Mouse (Mus musculus): ENCODE data around the gene Cables2.

- no peak for TF ChIP-seq TAL1 (IDR thresholded peaks at IDR 0.05; ENCODE audit: low read length)
- no peak for TF ChIP-seq GATA1 (IDR thresholded peaks at IDR 0.05; ENCODE audit: low read length)
Observed at GRCm38 (mm10) chr2:180254436-180255209, 18.7 kb downstream of the Cables2 start.
